Mouse (Mus musculus): ENCODE results near the gene Gpr149. TPM values are rescaled to one million over a fixed set of nuclear protein-coding genes. Genes with fewer than 3 reads are reported as not detected.

Gpr149 gene
- polyA plus RNA-seq (2012; rRNA removed), result 1.8 and 2.3 TPM in 2 replicates

DNA sequence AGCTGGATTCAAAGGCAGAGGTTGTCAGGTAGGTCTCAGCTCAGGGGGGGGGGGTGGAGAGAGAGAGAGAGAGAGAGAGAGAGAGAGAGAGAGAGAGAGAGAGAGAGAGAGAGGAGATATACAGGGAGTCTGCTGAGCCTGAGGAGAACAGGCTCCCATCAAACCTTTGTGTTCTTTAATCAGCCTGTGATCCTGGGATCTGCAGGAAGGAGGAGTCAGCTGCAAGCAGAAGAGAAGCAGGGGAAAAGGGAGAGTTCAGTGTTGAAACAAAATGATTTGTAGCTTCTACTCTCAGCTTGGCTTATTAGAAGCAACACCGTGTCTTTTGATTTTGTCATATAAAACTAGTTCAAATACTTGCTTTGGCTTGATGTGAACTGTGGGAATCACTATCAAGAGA is at the start of gene Gpr149:
Gene Gpr149 (minus strand): TSS at position 168 of the 400 bp plus-strand sequence.
- DNase-seq (ENCODE audit: low read depth), result peak; percentile 23
- TF ChIP-seq POLR2A (IDR thresholded peaks at IDR 0.05; ENCODE audit: borderline replicate concordance, extremely low read depth, insufficient read depth, insufficient read length, poor library complexity, severe bottlenecking), result no peak
- TF ChIP-seq CTCF (IDR thresholded peaks at IDR 0.05; ENCODE audit: borderline replicate concordance, extremely low read depth, insufficient read depth, insufficient read length), result no peak

DNA sequence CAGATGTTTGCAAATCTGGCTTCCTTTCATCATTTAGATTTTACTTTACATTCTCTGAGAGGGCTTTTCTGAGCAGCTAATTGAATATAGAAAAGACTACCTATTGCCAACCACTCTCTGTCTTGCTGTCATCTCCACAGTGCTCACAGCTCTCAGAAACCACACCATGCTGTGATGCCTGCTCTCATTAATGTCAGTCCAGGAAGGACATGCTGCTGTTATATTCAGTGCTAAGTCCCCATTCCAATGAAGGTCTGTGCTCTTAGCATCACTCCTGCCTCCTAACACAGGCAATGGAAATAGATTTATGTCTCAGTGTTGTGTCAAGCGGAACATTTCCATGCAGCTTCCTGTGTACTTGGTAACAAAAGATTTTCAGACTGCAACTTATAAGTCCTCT is 45.6 kb upstream of the Gpr149 start:
- peak; percentile 45 for DNase-seq (ENCODE audit: low read depth)
- TF ChIP-seq POLR2A (IDR thresholded peaks at IDR 0.05; ENCODE audit: borderline replicate concordance, extremely low read depth, insufficient read depth, insufficient read length, poor library complexity, severe bottlenecking) (no peak), CTCF (IDR thresholded peaks at IDR 0.05; ENCODE audit: borderline replicate concordance, extremely low read depth, insufficient read depth, insufficient read length) (no peak)

DNA sequence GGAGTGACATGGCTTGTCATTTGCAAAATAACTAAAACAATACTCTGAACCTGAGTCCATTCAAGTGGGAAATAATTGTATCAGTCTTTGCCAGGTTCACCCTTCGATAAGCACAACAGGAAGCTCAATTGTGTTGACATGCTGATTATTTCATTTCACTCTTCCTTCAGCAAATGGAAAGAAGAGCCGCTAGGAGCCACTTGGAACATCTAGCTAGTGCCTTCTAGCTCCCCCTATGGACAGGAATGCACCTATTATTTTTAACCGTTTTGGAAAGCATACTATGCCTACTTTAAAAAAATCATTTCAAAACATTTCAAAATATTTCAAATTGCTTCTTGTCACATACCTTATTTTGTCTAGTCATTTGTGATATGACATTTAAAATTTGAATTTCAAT is 5.9 kb upstream of the Gpr149 start:
- peak; percentile 3 for DNase-seq (ENCODE audit: low read depth)
- no peak for TF ChIP-seq POLR2A (IDR thresholded peaks at IDR 0.05; ENCODE audit: borderline replicate concordance, extremely low read depth, insufficient read depth, insufficient read length, poor library complexity, severe bottlenecking)
- no peak for TF ChIP-seq CTCF (IDR thresholded peaks at IDR 0.05; ENCODE audit: borderline replicate concordance, extremely low read depth, insufficient read depth, insufficient read length)

DNA sequence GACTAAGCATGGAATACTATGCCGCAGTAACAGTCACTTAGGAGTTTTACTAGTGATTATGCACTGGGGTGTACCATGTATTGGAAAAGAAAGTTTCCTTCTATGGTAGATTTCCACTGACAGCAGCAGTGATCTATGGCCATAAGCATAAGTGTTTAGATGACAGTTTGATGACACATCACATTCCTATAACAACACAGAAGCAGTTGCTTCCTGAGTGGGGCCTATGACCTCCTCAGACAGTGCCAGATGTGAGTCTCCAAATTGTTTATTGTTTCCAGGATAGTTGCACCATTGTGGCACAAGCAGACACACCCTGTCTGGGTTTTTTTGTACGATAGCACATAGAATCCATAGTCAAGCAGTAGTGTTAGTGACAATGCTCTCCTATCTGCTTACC is 991 bp upstream of the Gpr149 start:
- TF ChIP-seq POLR2A (IDR thresholded peaks at IDR 0.05; ENCODE audit: borderline replicate concordance, extremely low read depth, insufficient read depth, insufficient read length, poor library complexity, severe bottlenecking) (no peak), CTCF (IDR thresholded peaks at IDR 0.05; ENCODE audit: borderline replicate concordance, extremely low read depth, insufficient read depth, insufficient read length) (no peak)
- no peak for DNase-seq (ENCODE audit: low read depth)

DNA sequence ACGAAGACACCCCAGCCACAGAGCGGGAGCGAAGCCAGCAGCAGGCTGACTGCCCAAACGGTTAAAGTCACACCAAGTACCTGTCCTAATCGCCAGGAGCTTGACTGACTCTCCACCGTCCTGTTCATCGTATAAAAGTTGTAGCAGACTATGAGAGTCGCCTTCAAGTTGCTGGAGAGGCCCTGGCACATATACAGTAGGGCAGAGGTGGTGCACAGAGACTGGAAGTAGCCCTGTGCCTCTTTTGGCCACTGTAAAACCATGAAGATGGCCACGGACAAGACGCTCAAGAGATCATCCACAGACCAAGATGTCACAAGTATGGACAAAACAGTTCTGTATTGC is 921 bp downstream of the Gpr149 start:
- TF ChIP-seq POLR2A (IDR thresholded peaks at IDR 0.05; ENCODE audit: borderline replicate concordance, extremely low read depth, insufficient read depth, insufficient read length, poor library complexity, severe bottlenecking), result no peak
- TF ChIP-seq CTCF (IDR thresholded peaks at IDR 0.05; ENCODE audit: borderline replicate concordance, extremely low read depth, insufficient read depth, insufficient read length), result no peak
- no peak for DNase-seq (ENCODE audit: low read depth)

DNA sequence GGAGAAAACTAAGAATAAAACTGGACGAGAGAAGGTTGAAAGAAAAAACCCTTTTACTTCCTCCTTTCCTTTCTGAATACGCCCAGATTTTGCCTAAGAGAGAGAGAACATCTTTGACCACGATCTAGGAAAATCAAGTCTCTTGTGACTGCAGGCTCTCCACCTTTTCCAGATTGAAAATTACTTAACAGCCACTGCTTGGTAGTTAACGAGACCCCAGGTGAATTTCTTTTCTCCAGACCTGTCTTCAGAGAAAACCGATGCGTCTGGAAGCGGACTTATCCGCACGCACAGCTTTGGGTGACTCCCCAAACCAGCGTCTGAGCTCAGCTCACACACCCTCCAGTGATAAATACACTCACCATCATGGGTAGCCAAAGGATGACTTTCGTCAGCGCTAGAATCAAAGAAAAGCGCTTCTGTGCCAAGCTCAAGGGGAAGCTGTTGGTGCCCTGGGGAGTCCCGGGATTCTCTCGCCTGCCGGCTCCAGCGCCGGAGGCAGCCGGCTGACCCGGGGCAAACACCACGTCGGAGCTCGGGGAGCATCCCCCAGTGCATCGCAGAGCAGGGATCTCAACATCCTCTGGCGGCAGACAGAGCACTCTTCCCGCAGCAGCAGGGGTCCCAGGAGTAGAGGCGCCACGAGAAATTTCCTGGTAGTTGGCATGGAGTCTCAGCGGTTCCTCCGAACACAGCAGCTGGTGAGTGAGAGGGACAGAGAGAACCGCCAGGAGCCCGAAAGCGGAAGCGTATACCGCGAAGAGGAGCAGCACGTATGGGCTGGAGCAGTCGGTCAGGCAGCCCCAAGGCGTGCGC is 1.5 kb downstream of the Gpr149 start:
- TF ChIP-seq POLR2A (IDR thresholded peaks at IDR 0.05; ENCODE audit: borderline replicate concordance, extremely low read depth, insufficient read depth, insufficient read length, poor library complexity, severe bottlenecking) (no peak), CTCF (IDR thresholded peaks at IDR 0.05; ENCODE audit: borderline replicate concordance, extremely low read depth, insufficient read depth, insufficient read length) (no peak)
- peak; percentile 64 for DNase-seq (ENCODE audit: low read depth)

DNA sequence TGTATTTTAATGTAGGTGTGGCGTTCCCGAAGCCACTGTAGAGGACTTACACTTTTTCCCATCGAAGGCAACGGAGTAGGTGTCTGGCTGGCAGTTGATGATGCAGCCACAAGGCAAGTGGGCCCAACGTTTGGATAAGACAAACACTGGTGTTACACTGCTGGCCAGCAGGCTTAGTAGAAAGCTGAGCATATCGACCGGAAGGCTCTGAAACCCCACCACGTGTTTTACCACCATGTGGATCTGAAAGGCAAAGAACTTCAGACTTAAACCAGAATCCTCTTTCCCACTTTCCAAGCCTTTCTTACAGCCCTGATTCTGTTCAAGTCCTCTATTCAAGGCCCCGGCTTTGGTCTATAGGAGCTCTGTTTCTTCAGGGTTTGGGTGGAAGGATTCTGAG is 2.5 kb downstream of the Gpr149 start:
- DNase-seq (ENCODE audit: low read depth), result peak; percentile 1
- no peak for TF ChIP-seq CTCF (IDR thresholded peaks at IDR 0.05; ENCODE audit: borderline replicate concordance, extremely low read depth, insufficient read depth, insufficient read length)
- no peak for TF ChIP-seq POLR2A (IDR thresholded peaks at IDR 0.05; ENCODE audit: borderline replicate concordance, extremely low read depth, insufficient read depth, insufficient read length, poor library complexity, severe bottlenecking)

DNA sequence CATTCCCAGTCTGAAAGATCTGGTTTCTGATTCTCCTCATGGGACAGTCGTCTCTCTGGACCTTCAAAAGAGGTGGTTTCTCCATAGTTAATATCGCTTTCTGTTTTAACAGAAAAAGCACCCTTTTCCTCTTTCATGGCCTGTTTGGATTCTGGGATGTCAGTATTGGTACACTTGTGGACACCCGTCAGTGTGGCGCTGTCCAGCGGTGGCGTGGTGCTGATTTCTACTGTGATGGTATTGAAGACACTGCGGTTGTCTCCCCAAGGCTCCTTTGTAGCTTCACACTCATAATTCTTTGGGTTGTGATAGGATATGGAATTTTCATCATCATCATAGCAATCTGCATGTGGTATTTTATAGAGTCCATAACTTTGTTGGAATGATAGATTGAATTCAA is 10.1 kb downstream of the Gpr149 start:
- TF ChIP-seq POLR2A (IDR thresholded peaks at IDR 0.05; ENCODE audit: borderline replicate concordance, extremely low read depth, insufficient read depth, insufficient read length, poor library complexity, severe bottlenecking) (no peak), CTCF (IDR thresholded peaks at IDR 0.05; ENCODE audit: borderline replicate concordance, extremely low read depth, insufficient read depth, insufficient read length) (no peak)
- no peak for DNase-seq (ENCODE audit: low read depth)

DNA sequence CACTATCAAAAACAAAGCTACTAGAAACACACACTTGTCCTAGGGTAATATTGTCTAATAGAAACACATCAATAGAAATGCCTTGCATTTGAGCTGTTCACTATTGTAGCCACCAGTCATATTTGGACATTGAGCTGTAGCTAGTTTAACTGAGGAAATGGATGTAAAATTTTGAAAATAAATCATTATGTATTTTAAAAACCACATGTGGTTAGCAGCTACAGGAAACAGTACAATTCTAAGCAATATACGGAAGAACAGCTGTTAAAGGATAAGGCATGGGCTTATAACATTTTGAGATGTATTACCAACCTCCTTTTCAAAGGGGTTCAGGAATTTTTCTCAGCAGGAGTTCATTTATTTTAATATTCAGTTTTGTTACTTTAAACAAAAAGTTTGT is 19.9 kb downstream of the Gpr149 start:
- TF ChIP-seq POLR2A (IDR thresholded peaks at IDR 0.05; ENCODE audit: borderline replicate concordance, extremely low read depth, insufficient read depth, insufficient read length, poor library complexity, severe bottlenecking) (no peak), CTCF (IDR thresholded peaks at IDR 0.05; ENCODE audit: borderline replicate concordance, extremely low read depth, insufficient read depth, insufficient read length) (no peak)

DNA sequence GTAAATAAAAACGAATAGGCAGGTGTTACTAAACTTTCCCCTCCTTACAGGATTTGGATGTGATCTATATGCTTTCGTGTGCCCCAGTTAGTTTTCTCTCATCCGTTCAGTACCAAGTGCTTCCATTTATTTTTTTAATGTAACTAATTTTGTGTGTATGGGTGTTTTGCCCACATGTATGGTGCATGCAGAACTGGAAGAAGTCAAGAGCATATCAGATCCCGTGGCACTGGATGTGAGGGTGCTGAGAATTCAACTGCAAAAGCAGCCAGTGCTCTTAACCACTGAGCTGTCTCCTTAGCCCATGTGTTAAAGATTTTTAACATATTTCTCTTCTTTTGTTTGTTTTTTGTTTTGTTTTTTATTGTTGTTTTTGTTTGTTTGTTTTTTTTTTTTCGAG is 77.3 kb downstream of the Gpr149 start:
- TF ChIP-seq CTCF (IDR thresholded peaks at IDR 0.05; ENCODE audit: borderline replicate concordance, extremely low read depth, insufficient read depth, insufficient read length) (no peak), POLR2A (IDR thresholded peaks at IDR 0.05; ENCODE audit: borderline replicate concordance, extremely low read depth, insufficient read depth, insufficient read length, poor library complexity, severe bottlenecking) (no peak)
- DNase-seq (ENCODE audit: low read depth), result no peak

More for the DNA sequence above, 19.9 kb downstream of the Gpr149 start:
- DNase-seq (ENCODE audit: low read depth), result no peak

DNA sequence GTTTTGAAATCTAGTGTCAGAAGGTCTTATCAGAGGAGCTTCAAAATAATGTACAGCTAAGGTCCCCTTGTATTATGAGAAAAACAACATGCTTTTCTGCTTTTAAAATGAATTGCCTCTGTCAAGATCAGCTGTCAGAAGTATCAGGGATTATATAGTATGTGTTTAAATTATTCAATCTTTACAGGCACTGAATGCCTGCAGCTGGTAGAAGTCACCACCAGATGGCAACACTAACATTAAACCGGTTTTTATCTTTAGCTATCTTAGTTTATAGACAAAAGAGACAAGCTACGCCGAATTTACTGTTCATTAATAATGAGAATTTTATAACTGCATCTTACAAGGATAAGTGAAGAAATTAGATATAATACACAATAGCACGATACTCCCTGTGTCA is 77.8 kb downstream of the Gpr149 start:
- peak; percentile 67 for DNase-seq (ENCODE audit: low read depth)
- TF ChIP-seq POLR2A (IDR thresholded peaks at IDR 0.05; ENCODE audit: borderline replicate concordance, extremely low read depth, insufficient read depth, insufficient read length, poor library complexity, severe bottlenecking) (no peak), CTCF (IDR thresholded peaks at IDR 0.05; ENCODE audit: borderline replicate concordance, extremely low read depth, insufficient read depth, insufficient read length) (peak; percentile 34; the same call in 1 of the 2 replicates)

DNA sequence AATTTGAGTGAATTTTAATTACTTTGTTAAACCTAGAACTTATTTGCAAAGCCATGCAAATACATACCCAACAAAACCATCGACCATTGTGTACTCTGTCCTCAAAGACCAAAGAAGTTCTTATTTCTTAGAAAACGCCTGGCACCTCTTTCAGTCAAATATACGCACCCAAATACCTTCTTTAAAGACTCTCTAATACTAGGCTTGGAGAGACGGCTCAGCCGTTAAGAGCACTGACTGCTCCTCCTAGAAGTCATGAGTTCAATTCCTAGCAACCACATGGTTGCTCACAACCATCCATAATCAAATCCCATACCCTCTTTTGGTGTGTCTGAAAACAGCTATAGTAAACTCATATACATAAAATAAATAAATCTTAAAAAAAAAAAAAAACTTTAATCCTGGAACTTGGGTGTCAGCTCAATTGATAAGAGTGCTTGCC is 97.7 kb downstream of the Gpr149 start:
- DNase-seq (ENCODE audit: low read depth), result no peak
- TF ChIP-seq CTCF (IDR thresholded peaks at IDR 0.05; ENCODE audit: borderline replicate concordance, extremely low read depth, insufficient read depth, insufficient read length), result no peak

Data from brain, embryonic 14.5 days (tissue).